Mouse (Mus musculus): Measurements from ENCODE around the gene A1bg. TPM values are rescaled to one million over a fixed set of nuclear protein-coding genes. Genes with fewer than 3 reads are reported as not detected.

A1bg gene
- total RNA-seq, 2 experiments from 2014 or later, result not detected

Other genes with a start within 250 kb of the A1bg start
- gene Fam84b, start 69.2 kb downstream of the A1bg start, total RNA-seq (2015; ENCODE audit: low replicate concordance), result 1.4 TPM in 1 of 2 replicates, not detected in the other
- 0.61 and 0.77 TPM in 2 replicates for gene Fam84b, start 69.2 kb downstream of the A1bg start, total RNA-seq (2017; ENCODE audit: low replicate concordance)

Measured in erythroid progenitor cell, adult 5-6 weeks (primary cell).